ENCODE assay signal across 27 mouse cellular contexts in the genomic region with DNA sequence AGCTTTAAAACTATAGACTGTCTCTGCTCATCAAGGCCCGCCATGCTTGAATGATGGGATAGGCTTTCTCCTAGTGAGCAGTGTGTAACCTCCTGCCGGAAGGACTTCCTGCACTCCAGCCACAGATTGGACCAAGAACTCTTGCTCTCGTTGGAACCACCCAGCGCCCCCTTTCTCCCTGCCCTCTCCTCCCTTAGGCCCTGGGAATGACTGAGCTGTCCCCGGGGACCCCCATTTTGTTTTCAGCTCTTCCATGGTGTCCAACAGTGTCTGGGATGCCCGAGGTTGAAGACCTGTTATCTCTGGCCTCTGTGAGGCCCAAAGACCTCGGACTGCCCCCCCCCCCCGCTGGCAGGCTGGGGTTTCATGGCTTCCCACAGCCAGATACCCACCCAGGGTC. TPM values are rescaled to one million over a fixed set of nuclear protein-coding genes. Genes with fewer than 3 reads are reported as not detected.
"Had no signal": no experiment of that assay in that cellular context is flagged by ENCODE, and none has a peak within 500 bp of the region (broad histone marks: within the 10 kb centered on the region; RNA-seq: fewer than 3 reads in every experiment).

No protein-coding gene starts in this region.

- DNase-seq: cerebellum, adult 8-10 months; cerebellum, adult 9-10 months; cerebellum, adult 9-11 months; cerebellum, postnatal 10 days; cerebellum, postnatal 14 days; cerebellum, postnatal 25 days; cerebellum, postnatal 36 days; embryo, embryonic 11 days; forebrain, postnatal 0 days; gastrocnemius, adult 2 months; gastrocnemius, postnatal 10 days; gastrocnemius, postnatal 14 days; gastrocnemius, postnatal 25 days; gastrocnemius, postnatal 36 days; heart, adult 18-20 months; heart, adult 2 months had no signal

- H3K4me3 ChIP-seq: embryonic facial prominence, embryonic 10.5 days; embryonic facial prominence, embryonic 12.5 days; embryonic facial prominence, embryonic 13.5 days; embryonic facial prominence, embryonic 15.5 days; erythroblast, embryonic 14.5 days; forebrain, embryonic 10.5 days; forebrain, embryonic 12.5 days; forebrain, embryonic 13.5 days; forebrain, embryonic 15.5 days; gastrocnemius, adult 2 months; heart, adult 2 months had no signal

- H3K4me1 ChIP-seq: embryonic facial prominence, embryonic 12.5 days; embryonic facial prominence, embryonic 13.5 days; embryonic facial prominence, embryonic 15.5 days; forebrain, embryonic 12.5 days; forebrain, embryonic 13.5 days; forebrain, embryonic 15.5 days had no signal

- H3K9me3 ChIP-seq: embryonic facial prominence, embryonic 10.5 days; embryonic facial prominence, embryonic 12.5 days; embryonic facial prominence, embryonic 13.5 days; embryonic facial prominence, embryonic 15.5 days; forebrain, embryonic 10.5 days; forebrain, embryonic 12.5 days; forebrain, embryonic 13.5 days; forebrain, embryonic 15.5 days had no signal

- H3K27ac ChIP-seq: embryonic facial prominence, embryonic 10.5 days; embryonic facial prominence, embryonic 12.5 days; embryonic facial prominence, embryonic 13.5 days; embryonic facial prominence, embryonic 15.5 days; forebrain, embryonic 10.5 days; forebrain, embryonic 12.5 days; forebrain, embryonic 13.5 days; forebrain, embryonic 15.5 days; gastrocnemius, adult 2 months; heart, adult 2 months had no signal

- H3K4me2 ChIP-seq: embryonic facial prominence, embryonic 12.5 days; embryonic facial prominence, embryonic 13.5 days; embryonic facial prominence, embryonic 15.5 days; forebrain, embryonic 12.5 days; forebrain, embryonic 13.5 days; forebrain, embryonic 15.5 days had no signal

- H3K9ac ChIP-seq: embryonic facial prominence, embryonic 12.5 days; embryonic facial prominence, embryonic 13.5 days; embryonic facial prominence, embryonic 15.5 days; forebrain, embryonic 12.5 days; forebrain, embryonic 13.5 days; forebrain, embryonic 15.5 days; forebrain, postnatal 0 days had no signal

- H3K27me3 ChIP-seq: embryonic facial prominence, embryonic 12.5 days; embryonic facial prominence, embryonic 13.5 days; forebrain, embryonic 12.5 days; forebrain, embryonic 13.5 days; forebrain, embryonic 15.5 days had no signal

- H3K36me3 ChIP-seq: embryonic facial prominence, embryonic 10.5 days; embryonic facial prominence, embryonic 12.5 days; embryonic facial prominence, embryonic 13.5 days; embryonic facial prominence, embryonic 15.5 days; forebrain, embryonic 10.5 days; forebrain, embryonic 12.5 days; forebrain, embryonic 15.5 days had no signal

- ATAC-seq: forebrain, embryonic 13.5 days; forebrain, embryonic 14.5 days; forebrain, embryonic 15.5 days; forebrain, embryonic 16.5 days; forebrain, postnatal 0 days had no signal

RNA-seq across cellular contexts. Expression of a gene that starts 26.6 kb away (rescaled TPM):
- polyA plus RNA-seq: erythroblast, embryonic 14.5 days had no signal
